Mouse (Mus musculus) layer of hippocampus, adult 2 months (tissue): Measurements from ENCODE around the gene Nav2. TPM values are rescaled to one million over a fixed set of nuclear protein-coding genes. Genes with fewer than 3 reads are reported as not detected.

Experiments
- DNase-seq, 2 experiments: peaks; one replicate each; pipeline ENCODE4 v3.0.0; 2022; ENCODE audit warnings: low spot score in 2 of 2
- H3K27ac ChIP-seq: fragments of 200-600 bp; 2 replicates; pipeline ENCODE4 v1.8.1; 2022
- H3K4me3 ChIP-seq: fragments of 200-600 bp; 2 replicates; pipeline ENCODE4 v1.8.1; 2022; ENCODE audit warnings: mild to moderate bottlenecking
- CTCF ChIP-seq: fragments of 200-600 bp; conservative IDR thresholded peaks from 2 replicates; pipeline ENCODE4 v1.8.1; 2022; ENCODE audit warnings: antibody characterized with exemption, mild to moderate bottlenecking, moderate library complexity
- total RNA-seq, 2 experiments: library from RNA; stranded (reverse); gene quantifications; 2 replicates each; pipeline ENCODE4 v1.2.3; 2021

The Nav2 gene
- total RNA-seq, 2 experiments from 2014 or later, result 84.8 to 106 TPM

GRCm38 (mm10) chr7:49399314-49399713 lies 490.8 kb downstream of the Nav2 start:
- TF ChIP-seq CTCF, result peak; percentile 98
- Histone ChIP-seq H3K4me3 (no peak overlapping the region), H3K27ac (peak overlapping the region; percentile 36; the same call in 1 of the 2 replicates)
- peak; percentile 80 to 81 for DNase-seq

DNA sequence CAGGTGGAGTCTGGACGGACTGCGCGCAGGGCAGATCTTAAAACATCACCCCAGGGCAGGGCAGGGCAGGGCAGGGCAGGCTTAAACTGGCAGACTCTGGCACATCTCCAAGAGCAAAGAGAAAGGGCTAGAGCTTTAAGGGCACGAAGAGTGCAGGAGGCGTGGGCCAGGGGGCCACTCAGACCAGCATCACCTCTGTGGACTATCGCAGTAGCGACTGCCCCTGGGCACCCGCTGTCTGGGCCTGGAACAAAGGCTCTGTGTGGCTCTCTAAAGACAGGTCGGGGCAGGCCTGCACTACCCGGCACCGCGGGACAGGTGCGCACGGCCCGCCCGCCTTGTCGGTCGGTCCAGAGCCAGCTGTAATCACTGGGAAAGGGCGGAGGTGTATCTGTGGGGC lies 491.9 kb downstream of the Nav2 start:
- Histone ChIP-seq H3K27ac (peak overlapping the region; percentile 25; the same call in 1 of the 2 replicates), H3K4me3 (no peak overlapping the region)
- no peak for TF ChIP-seq CTCF
- DNase-seq, result no peak

DNA sequence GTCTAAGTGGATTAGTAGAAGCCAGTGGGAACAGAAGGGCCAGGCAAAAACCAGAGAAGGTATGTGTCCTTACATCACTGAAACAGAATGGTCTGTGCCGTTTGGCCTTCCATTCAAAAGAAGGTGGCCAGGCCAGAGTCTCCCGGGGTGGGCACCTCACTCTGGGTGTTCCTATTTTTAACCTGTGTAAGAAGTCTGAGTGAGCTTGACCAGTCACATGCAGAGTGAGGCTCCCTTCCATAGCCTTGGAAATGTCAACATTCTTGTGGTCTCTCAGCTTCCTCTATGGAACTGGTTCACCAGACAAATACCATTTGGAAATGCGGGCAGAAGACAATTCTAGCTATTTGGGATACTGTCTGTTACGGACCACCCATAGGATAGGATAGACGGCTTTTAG lies 494.0 kb downstream of the Nav2 start:
- TF ChIP-seq CTCF, result no peak
- DNase-seq, result no peak
- no peak overlapping the region for H3K4me3 ChIP-seq
- no peak overlapping the region for H3K27ac ChIP-seq

DNA sequence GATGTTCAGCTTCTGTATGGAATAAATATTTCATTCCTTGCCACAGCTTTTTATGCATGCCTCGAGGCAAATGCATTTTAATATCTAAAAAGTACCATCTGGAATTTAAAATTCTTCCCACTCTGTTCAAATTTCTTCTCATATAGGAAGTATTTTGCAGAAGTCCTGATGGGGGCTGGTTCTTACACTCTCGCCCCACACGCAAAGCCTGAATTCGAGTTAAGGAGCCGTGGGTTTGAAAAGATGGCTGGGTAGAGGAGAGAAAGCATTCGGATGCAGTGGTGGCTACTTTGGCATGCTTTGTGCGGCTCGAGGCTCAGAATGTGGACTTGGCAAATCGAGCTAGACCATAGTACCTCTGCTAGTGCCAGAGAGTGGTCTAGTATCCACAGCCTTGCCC lies 499.2 kb downstream of the Nav2 start:
- TF ChIP-seq CTCF, result no peak
- H3K4me3 ChIP-seq, result no peak overlapping the region
- peak overlapping the region; percentile 70 for H3K27ac ChIP-seq
- no peak for DNase-seq

DNA sequence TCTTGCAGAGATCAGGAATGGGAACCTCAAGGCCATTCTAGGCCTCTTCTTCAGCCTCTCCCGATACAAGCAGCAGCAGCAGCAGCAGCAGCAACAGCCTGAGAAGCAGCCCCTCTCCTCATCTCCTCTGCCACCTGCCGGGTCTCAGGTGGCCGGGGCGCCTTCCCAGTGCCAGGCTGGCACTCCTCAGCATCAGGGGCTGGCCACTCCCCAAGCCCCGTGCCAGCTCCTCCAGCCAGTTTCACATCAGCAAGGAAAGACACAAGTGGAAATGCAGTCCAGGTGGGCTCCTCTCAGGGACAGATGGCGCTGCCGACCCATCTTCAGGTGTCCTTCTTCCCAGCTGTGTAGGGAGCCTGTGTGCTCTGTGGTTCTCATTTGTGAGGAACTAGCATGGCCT lies 500.1 kb downstream of the Nav2 start:
- Histone ChIP-seq H3K4me3 (no peak overlapping the region), H3K27ac (peak overlapping the region; percentile 55; the same call in 1 of the 2 replicates)
- TF ChIP-seq CTCF, result no peak
- DNase-seq, result no peak

GRCm38 (mm10) chr7:49409265-49409664 lies 500.7 kb downstream of the Nav2 start:
- DNase-seq, result no peak
- no peak overlapping the region for H3K4me3 ChIP-seq
- no peak overlapping the region; the same call in 1 of the 2 replicates for H3K27ac ChIP-seq
- no peak for TF ChIP-seq CTCF

DNA sequence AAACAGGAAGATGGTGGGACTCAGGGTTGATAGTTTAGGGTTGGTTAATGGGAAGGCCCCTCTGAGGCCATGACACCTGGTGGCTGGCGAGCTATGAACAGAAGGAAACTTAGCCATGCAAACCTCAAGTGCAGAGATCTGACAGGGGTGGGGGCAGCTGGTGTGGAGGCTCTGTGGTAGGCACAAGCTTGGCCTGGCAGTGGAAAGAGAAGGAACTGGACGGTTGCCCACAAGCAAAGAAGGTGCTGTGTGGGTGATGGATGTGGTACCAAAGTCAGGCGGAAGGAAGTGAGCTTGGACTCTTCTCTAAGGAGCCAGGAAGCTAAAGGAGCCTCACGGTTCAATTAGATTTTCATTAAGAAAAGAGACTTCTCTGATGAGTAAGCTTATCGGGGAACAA lies 501.7 kb downstream of the Nav2 start:
- no peak overlapping the region for H3K4me3 ChIP-seq

GRCm38 (mm10) chr7:49410892-49411291 lies 502.4 kb downstream of the Nav2 start:
- no peak overlapping the region for H3K4me3 ChIP-seq
- TF ChIP-seq CTCF, result no peak
- no peak for DNase-seq
- no peak overlapping the region; the same call in 1 of the 2 replicates for H3K27ac ChIP-seq

More for the DNA sequence above, 501.7 kb downstream of the Nav2 start:
- no peak for TF ChIP-seq CTCF
- no peak for DNase-seq
- H3K27ac ChIP-seq, result peak overlapping the region; percentile 25; the same call in 1 of the 2 replicates

GRCm38 (mm10) chr7:49411803-49412202 lies 503.3 kb downstream of the Nav2 start:
- DNase-seq, result no peak
- TF ChIP-seq CTCF, result no peak

DNA sequence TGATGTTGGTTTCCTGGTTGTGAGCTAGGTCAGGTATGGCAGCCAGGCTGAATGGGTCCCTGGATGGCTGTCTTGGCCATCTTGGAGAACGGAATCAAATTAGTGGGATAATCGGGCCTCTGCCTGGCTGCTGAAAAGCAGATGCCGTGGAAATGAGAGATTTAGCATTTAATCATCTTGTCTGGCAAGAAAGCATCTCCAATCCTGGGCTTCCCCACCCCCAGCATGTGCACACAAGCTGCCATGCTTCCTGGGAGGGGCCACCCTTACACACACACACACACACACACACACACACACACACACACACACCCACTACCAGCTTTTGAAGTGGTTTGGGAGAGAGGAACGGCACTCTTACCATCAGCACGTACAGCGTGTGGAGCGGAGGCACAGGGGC lies 506.6 kb downstream of the Nav2 start:
- Histone ChIP-seq H3K27ac (peak overlapping the region; percentile 59; the same call in 1 of the 2 replicates), H3K4me3 (no peak overlapping the region)
- TF ChIP-seq CTCF, result no peak
- DNase-seq, result peak in 1 of 2 experiments; percentile 49

More at GRCm38 (mm10) chr7:49411803-49412202, 503.3 kb downstream of the Nav2 start:
- Histone ChIP-seq H3K4me3 (no peak overlapping the region), H3K27ac (no peak overlapping the region)

GRCm38 (mm10) chr7:49415716-49416115 lies 507.2 kb downstream of the Nav2 start:
- Histone ChIP-seq H3K27ac (peak overlapping the region; percentile 18; the same call in 1 of the 2 replicates), H3K4me3 (no peak overlapping the region)
- DNase-seq, result no peak
- TF ChIP-seq CTCF, result no peak

DNA sequence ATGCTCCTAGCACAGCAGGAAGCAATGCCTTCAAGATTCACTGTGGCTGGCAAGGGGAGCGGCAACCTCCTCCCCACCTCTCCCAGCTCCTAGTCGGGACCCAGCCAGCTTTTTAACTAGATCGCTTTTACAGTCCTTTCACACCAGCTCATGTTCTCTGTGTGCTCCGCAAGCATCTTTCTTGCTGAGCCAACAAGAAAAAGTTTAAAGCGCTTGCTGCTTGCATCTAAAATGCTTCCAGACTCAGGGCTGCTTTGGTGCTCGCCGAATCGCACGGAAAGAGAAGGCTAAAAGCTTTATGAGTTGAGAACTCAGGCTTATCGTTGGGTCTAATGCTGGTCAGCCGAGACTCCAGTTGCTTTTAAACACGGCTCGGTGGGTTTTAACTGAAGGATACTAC lies 510.3 kb downstream of the Nav2 start:
- TF ChIP-seq CTCF, result no peak
- DNase-seq, result no peak
- Histone ChIP-seq H3K27ac (no peak overlapping the region; the same call in 1 of the 2 replicates), H3K4me3 (no peak overlapping the region)

DNA sequence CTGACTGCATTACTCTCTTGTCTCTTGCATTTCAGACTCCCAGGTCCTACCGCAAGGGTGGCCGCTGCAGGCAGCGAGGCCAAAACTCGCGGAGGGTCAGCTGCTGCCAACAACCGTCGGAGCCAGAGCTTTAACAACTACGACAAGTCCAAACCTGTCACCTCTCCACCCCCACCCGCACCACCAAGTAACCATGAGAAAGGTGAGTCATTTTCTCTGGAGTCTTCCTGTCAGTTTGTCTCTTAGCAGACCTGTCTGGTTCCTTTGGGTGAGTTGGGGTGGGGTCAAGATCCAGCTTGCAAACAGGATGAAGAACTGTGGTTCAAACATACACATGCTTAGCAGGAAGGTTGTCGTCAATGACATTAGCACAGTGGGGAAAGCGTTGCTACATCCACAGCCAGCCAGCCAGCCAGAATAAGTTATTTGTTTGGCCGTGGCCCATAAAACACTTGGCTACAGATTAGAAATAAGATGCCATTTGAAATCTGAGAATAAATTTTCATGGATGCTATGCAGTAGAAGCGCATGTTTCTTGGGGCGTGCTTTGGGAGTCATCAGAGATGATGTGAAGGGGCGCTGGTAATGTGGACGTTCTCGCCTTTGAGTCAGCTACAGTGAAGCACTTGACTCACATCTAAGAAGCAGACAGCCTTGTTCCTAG lies 511.8 kb downstream of the Nav2 start:
- Histone ChIP-seq H3K4me3 (no peak overlapping the region), H3K27ac (no peak overlapping the region)
- no peak for DNase-seq
- no peak for TF ChIP-seq CTCF

GRCm38 (mm10) chr7:49421261-49421660 lies 512.7 kb downstream of the Nav2 start:
- no peak for TF ChIP-seq CTCF
- Histone ChIP-seq H3K27ac (no peak overlapping the region), H3K4me3 (no peak overlapping the region)
- no peak for DNase-seq

GRCm38 (mm10) chr7:49423943-49424342 lies 515.4 kb downstream of the Nav2 start:
- Histone ChIP-seq H3K4me3 (no peak overlapping the region), H3K27ac (no peak overlapping the region)
- no peak for DNase-seq
- TF ChIP-seq CTCF, result no peak
